Mouse (Mus musculus): ENCODE results near the gene Spn. TPM values are rescaled to one million over a fixed set of nuclear protein-coding genes. Genes with fewer than 3 reads are reported as not detected.

The Spn gene
- polyA plus RNA-seq, 1 experiment from 2014 or later: not detected

GRCm38 (mm10) chr7:127104560-127105332 is 32.9 kb downstream of the Spn start:
- ATAC-seq (ENCODE audit: low FRiP score, low TSS enrichment): peak; percentile 80; the same call in 1 of the 2 replicates
- H3K9ac ChIP-seq (replicated peaks; ENCODE audit: low read length): no peak overlapping the region; the same call in 1 of the 2 replicates
- H3K4me2 ChIP-seq (ENCODE audit: low read length): peak overlapping the region; percentile 49
- peak; percentile 92 for DNase-seq
- H3K9me3 ChIP-seq (ENCODE audit: control insufficient read depth, low read length): no peaks in the 10 kb centered on the region
- peaks cover 7% of the 10 kb centered on the region; the same call in 1 of the 2 replicates for H3K4me1 ChIP-seq (ENCODE audit: control insufficient read depth, insufficient read depth, low read length)
- H3K27me3 ChIP-seq (ENCODE audit: control insufficient read depth, insufficient read depth, low read length): no peaks in the 10 kb centered on the region
- H3K27ac ChIP-seq (replicated peaks; ENCODE audit: low read depth, low read length): peak overlapping the region; percentile 73
- peak overlapping the region; percentile 15; the same call in 1 of the 2 replicates for H3K4me3 ChIP-seq (replicated peaks; ENCODE audit: low read depth, low read length)
- 17% methylated on average over 17 of the region's 17 CpGs for WGBS
- H3K36me3 ChIP-seq (ENCODE audit: control insufficient read depth, insufficient read depth, low read length): no peaks in the 10 kb centered on the region

DNA sequence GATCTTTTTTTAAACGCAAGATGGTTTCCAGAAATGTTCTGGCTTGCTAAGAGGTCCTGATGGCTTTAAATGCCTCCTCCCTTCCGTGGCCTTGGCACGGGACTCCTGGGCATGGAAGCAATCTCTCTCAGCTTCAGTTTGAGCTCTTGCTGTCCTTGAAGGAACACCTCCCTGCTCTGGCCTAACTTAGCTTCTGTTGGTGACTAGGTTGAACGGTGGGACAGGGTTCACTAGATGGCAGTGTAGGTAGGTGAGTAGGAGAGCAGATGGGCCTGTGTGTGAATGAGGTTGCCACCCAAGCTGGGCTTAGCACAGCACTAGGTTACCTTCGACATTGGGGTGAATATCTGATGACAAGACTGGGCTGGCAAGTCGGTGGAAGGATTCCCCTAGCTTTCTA is 33.7 kb downstream of the Spn start:
- Histone ChIP-seq H3K27me3 (ENCODE audit: control insufficient read depth, insufficient read depth, low read length) (no peaks in the 10 kb centered on the region), H3K27ac (replicated peaks; ENCODE audit: low read depth, low read length) (peak overlapping the region; percentile 5; the same call in 1 of the 2 replicates), H3K36me3 (ENCODE audit: control insufficient read depth, insufficient read depth, low read length) (no peaks in the 10 kb centered on the region), H3K9me3 (ENCODE audit: control insufficient read depth, low read length) (no peaks in the 10 kb centered on the region), H3K9ac (replicated peaks; ENCODE audit: low read length) (no peak overlapping the region), H3K4me1 (ENCODE audit: control insufficient read depth, insufficient read depth, low read length) (peaks cover 7% of the 10 kb centered on the region; the same call in 1 of the 2 replicates), H3K4me3 (replicated peaks; ENCODE audit: low read depth, low read length) (no peak overlapping the region), H3K4me2 (ENCODE audit: low read length) (no peak overlapping the region)
- WGBS: 70% methylated on average over 6 of the region's 6 CpGs
- DNase-seq: peak; percentile 6
- ATAC-seq (ENCODE audit: low FRiP score, low TSS enrichment): no peak

- ATAC-seq (ENCODE audit: low FRiP score, low TSS enrichment): no peak
- Histone ChIP-seq H3K27me3 (ENCODE audit: control insufficient read depth, insufficient read depth, low read length) (no peaks in the 10 kb centered on the region), H3K9ac (replicated peaks; ENCODE audit: low read length) (no peak overlapping the region), H3K9me3 (ENCODE audit: control insufficient read depth, low read length) (no peaks in the 10 kb centered on the region), H3K36me3 (ENCODE audit: control insufficient read depth, insufficient read depth, low read length) (no peaks in the 10 kb centered on the region), H3K27ac (replicated peaks; ENCODE audit: low read depth, low read length) (no peak overlapping the region), H3K4me2 (ENCODE audit: low read length) (no peak overlapping the region), H3K4me3 (replicated peaks; ENCODE audit: low read depth, low read length) (no peak overlapping the region), H3K4me1 (ENCODE audit: control insufficient read depth, insufficient read depth, low read length) (peaks cover 7% of the 10 kb centered on the region; the same call in 1 of the 2 replicates)
- no peak for DNase-seq
- WGBS: 80% methylated on average over 6 of the region's 6 CpGs
These were observed 35.5 kb downstream of the Spn start for GRCm38 (mm10) chr7:127102148-127102547.

GRCm38 (mm10) chr7:127101451-127102016 is 36.1 kb downstream of the Spn start:
- ATAC-seq (ENCODE audit: low FRiP score, low TSS enrichment) (no peak), DNase-seq (no peak)
- H3K27ac ChIP-seq (replicated peaks; ENCODE audit: low read depth, low read length): no peak overlapping the region
- no peak overlapping the region for H3K9ac ChIP-seq (replicated peaks; ENCODE audit: low read length)
- H3K9me3 ChIP-seq (ENCODE audit: control insufficient read depth, low read length): no peaks in the 10 kb centered on the region
- H3K36me3 ChIP-seq (ENCODE audit: control insufficient read depth, insufficient read depth, low read length): no peaks in the 10 kb centered on the region
- H3K4me2 ChIP-seq (ENCODE audit: low read length): no peak overlapping the region
- H3K27me3 ChIP-seq (ENCODE audit: control insufficient read depth, insufficient read depth, low read length): no peaks in the 10 kb centered on the region
- no peak overlapping the region for H3K4me3 ChIP-seq (replicated peaks; ENCODE audit: low read depth, low read length)
- WGBS: 40% methylated on average over 2 of the region's 2 CpGs
- peaks cover 7% of the 10 kb centered on the region; the same call in 1 of the 2 replicates for H3K4me1 ChIP-seq (ENCODE audit: control insufficient read depth, insufficient read depth, low read length)

- ATAC-seq (ENCODE audit: low FRiP score, low TSS enrichment) (no peak), DNase-seq (no peak)
- 88% methylated on average over 4 of the region's 4 CpGs for WGBS
These were observed 38.1 kb downstream of the Spn start for GRCm38 (mm10) chr7:127099528-127099927.

GRCm38 (mm10) chr7:127098950-127099349 is 38.7 kb downstream of the Spn start:
- no peaks in the 10 kb centered on the region for H3K9me3 ChIP-seq (ENCODE audit: control insufficient read depth, low read length)
- ATAC-seq (ENCODE audit: low FRiP score, low TSS enrichment): no peak
- H3K4me3 ChIP-seq (replicated peaks; ENCODE audit: low read depth, low read length): no peak overlapping the region
- H3K4me1 ChIP-seq (ENCODE audit: control insufficient read depth, insufficient read depth, low read length): no peaks in the 10 kb centered on the region
- H3K27ac ChIP-seq (replicated peaks; ENCODE audit: low read depth, low read length): no peak overlapping the region
- no peak for DNase-seq
- no peaks in the 10 kb centered on the region for H3K27me3 ChIP-seq (ENCODE audit: control insufficient read depth, insufficient read depth, low read length)
- H3K4me2 ChIP-seq (ENCODE audit: low read length): no peak overlapping the region
- no peak overlapping the region for H3K9ac ChIP-seq (replicated peaks; ENCODE audit: low read length)
- WGBS: 87% methylated on average over 4 of the region's 4 CpGs
- no peaks in the 10 kb centered on the region for H3K36me3 ChIP-seq (ENCODE audit: control insufficient read depth, insufficient read depth, low read length)

More at GRCm38 (mm10) chr7:127099528-127099927, 38.1 kb downstream of the Spn start:
- H3K9ac ChIP-seq (replicated peaks; ENCODE audit: low read length): no peak overlapping the region
- no peaks in the 10 kb centered on the region for H3K9me3 ChIP-seq (ENCODE audit: control insufficient read depth, low read length)
- no peak overlapping the region for H3K27ac ChIP-seq (replicated peaks; ENCODE audit: low read depth, low read length)
- no peak overlapping the region for H3K4me2 ChIP-seq (ENCODE audit: low read length)
- no peaks in the 10 kb centered on the region for H3K36me3 ChIP-seq (ENCODE audit: control insufficient read depth, insufficient read depth, low read length)
- H3K4me3 ChIP-seq (replicated peaks; ENCODE audit: low read depth, low read length): no peak overlapping the region
- H3K4me1 ChIP-seq (ENCODE audit: control insufficient read depth, insufficient read depth, low read length): 0 out of 2 replicates have a peak, but pooled peaks cover 3% of the 10 kb centered on the region
- H3K27me3 ChIP-seq (ENCODE audit: control insufficient read depth, insufficient read depth, low read length): no peaks in the 10 kb centered on the region

DNA sequence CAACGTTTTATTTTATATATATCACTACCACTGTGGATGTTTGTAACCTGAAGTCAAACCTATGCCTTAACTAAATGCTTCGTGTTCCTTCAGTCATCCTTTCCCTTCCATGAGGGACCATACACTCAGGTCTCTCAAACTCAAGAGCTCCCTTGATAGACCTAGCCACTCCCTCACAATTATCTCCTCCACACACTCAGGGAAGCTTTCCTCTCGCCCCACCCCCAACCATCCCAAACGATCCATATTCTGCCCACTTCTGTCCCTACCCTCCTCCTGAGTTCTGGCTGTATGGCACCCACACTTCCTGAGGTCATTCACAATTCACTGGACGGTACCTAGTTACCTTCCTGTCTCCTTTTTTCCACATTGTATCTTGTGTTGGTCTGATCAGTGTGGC is 39.1 kb downstream of the Spn start:
- 90% methylated on average over 5 of the region's 5 CpGs for WGBS
- no peak overlapping the region for H3K27ac ChIP-seq (replicated peaks; ENCODE audit: low read depth, low read length)
- no peak overlapping the region for H3K9ac ChIP-seq (replicated peaks; ENCODE audit: low read length)
- H3K27me3 ChIP-seq (ENCODE audit: control insufficient read depth, insufficient read depth, low read length): no peaks in the 10 kb centered on the region
- no peak overlapping the region for H3K4me3 ChIP-seq (replicated peaks; ENCODE audit: low read depth, low read length)
- H3K4me2 ChIP-seq (ENCODE audit: low read length): no peak overlapping the region
- H3K9me3 ChIP-seq (ENCODE audit: control insufficient read depth, low read length): no peaks in the 10 kb centered on the region
- H3K4me1 ChIP-seq (ENCODE audit: control insufficient read depth, insufficient read depth, low read length): no peaks in the 10 kb centered on the region
- no peak for DNase-seq
- no peak for ATAC-seq (ENCODE audit: low FRiP score, low TSS enrichment)
- no peaks in the 10 kb centered on the region for H3K36me3 ChIP-seq (ENCODE audit: control insufficient read depth, insufficient read depth, low read length)

- H3K27ac ChIP-seq (replicated peaks; ENCODE audit: low read depth, low read length): no peak overlapping the region
- no peak for ATAC-seq (ENCODE audit: low FRiP score, low TSS enrichment)
- H3K36me3 ChIP-seq (ENCODE audit: control insufficient read depth, insufficient read depth, low read length): no peaks in the 10 kb centered on the region
- H3K4me1 ChIP-seq (ENCODE audit: control insufficient read depth, insufficient read depth, low read length): no peaks in the 10 kb centered on the region
- WGBS: 76% methylated on average over 7 of the region's 7 CpGs
- H3K4me2 ChIP-seq (ENCODE audit: low read length): no peak overlapping the region
- DNase-seq: no peak
- no peak overlapping the region for H3K4me3 ChIP-seq (replicated peaks; ENCODE audit: low read depth, low read length)
- no peaks in the 10 kb centered on the region for H3K27me3 ChIP-seq (ENCODE audit: control insufficient read depth, insufficient read depth, low read length)
- no peaks in the 10 kb centered on the region for H3K9me3 ChIP-seq (ENCODE audit: control insufficient read depth, low read length)
- no peak overlapping the region for H3K9ac ChIP-seq (replicated peaks; ENCODE audit: low read length)
These were observed 41.2 kb downstream of the Spn start for GRCm38 (mm10) chr7:127096456-127096855.
